Mouse (Mus musculus) ES-E14 (cell line): ENCODE results near the gene Stam2. TPM values are rescaled to one million over a fixed set of nuclear protein-coding genes. Genes with fewer than 3 reads are reported as not detected.
A peak's percentile ranks its signal among the peaks of the same experiment; 100 is the strongest.

ENCODE experiments used
- DNase-seq: peaks from one replicate; pipeline ENCODE4 v3.0.0-alpha.2; 2013; ENCODE audit warnings: low read depth, low spot score
- H3K27ac ChIP-seq: 2 replicates; pipeline ENCODE4 v1.5.1; 2012; ENCODE audit warnings: low read depth, mild to moderate bottlenecking, low read length, moderate library complexity, mixed read lengths; ENCODE audit not compliant: poor library complexity, insufficient read depth, severe bottlenecking
- H3K36me3 ChIP-seq: 2 replicates; pipeline ENCODE4 v1.6.1; 2012; ENCODE audit warnings: mild to moderate bottlenecking, low read length, moderate library complexity, mixed read lengths; ENCODE audit not compliant: control insufficient read depth, poor library complexity, insufficient read depth, severe bottlenecking
- H3K4me1 ChIP-seq, 2 experiments: fragments of 150-350 bp in 1 of 2; sonication (generic) in 1 of 2; 2 replicates each; pipeline ENCODE4 v1.6.1; 2012; ENCODE audit warnings: low read length in 2 of 2, mild to moderate bottlenecking in 1 of 2, mixed read lengths in 1 of 2; ENCODE audit not compliant: control insufficient read depth in 2 of 2, insufficient read depth in 2 of 2, poor library complexity in 1 of 2
- H3K4me3 ChIP-seq, 2 experiments: fragments of 150-350 bp in 1 of 2; sonication (generic) in 1 of 2; 2 replicates each; pipeline ENCODE4 v1.5.1; 2012; ENCODE audit warnings: low read length in 2 of 2, low read depth in 1 of 2, mild to moderate bottlenecking in 1 of 2, mixed read lengths in 1 of 2; ENCODE audit not compliant: insufficient read depth in 1 of 2, poor library complexity in 1 of 2, severe bottlenecking in 1 of 2
- H3K9ac ChIP-seq: 2 replicates; pipeline ENCODE4 v1.6.1; 2012; ENCODE audit warnings: low read depth, mild to moderate bottlenecking, low read length, mixed read lengths; ENCODE audit not compliant: poor library complexity, insufficient read depth, severe bottlenecking
- H3K9me3 ChIP-seq: fragments of 150-350 bp; sonication (generic); 2 replicates; pipeline ENCODE4 v1.6.1; 2012; ENCODE audit warnings: low read depth, mild to moderate bottlenecking, low read length; ENCODE audit not compliant: control insufficient read depth, insufficient read depth
- CHD2 ChIP-seq: IDR thresholded peaks from 2 replicates; pipeline ENCODE4 v1.6.1; 2014; ENCODE audit warnings: mild to moderate bottlenecking, low read depth, low read length, inconsistent platforms
- HCFC1 ChIP-seq: IDR thresholded peaks from 2 replicates; pipeline ENCODE4 v1.6.1; 2012; ENCODE audit warnings: low read length, inconsistent platforms, borderline replicate concordance; ENCODE audit not compliant: insufficient read depth
- MAFK ChIP-seq: IDR thresholded peaks from 2 replicates; pipeline ENCODE4 v1.6.1; 2014; ENCODE audit warnings: mild to moderate bottlenecking, low read depth, low read length, inconsistent platforms; ENCODE audit not compliant: insufficient read depth
- ZC3H11A ChIP-seq: IDR thresholded peaks from 2 replicates; pipeline ENCODE4 v1.6.1; 2012; ENCODE audit warnings: low read depth, mild to moderate bottlenecking, inconsistent platforms, low read length, borderline replicate concordance
- ZNF384 ChIP-seq: IDR thresholded peaks from 2 replicates; pipeline ENCODE4 v1.6.1; 2012; ENCODE audit warnings: low read depth, low read length, inconsistent platforms
- in situ Hi-C, 2 experiments: fragments of 600-800 bp; cut with MboI; formaldehyde crosslinking; loops; one replicate each; pipeline ENCODE4 v1.15.1; 2025; ENCODE audit warnings: low sequenced_read_pairs in 2 of 2, inconsistent platforms in 1 of 2; ENCODE audit not compliant: unreplicated experiment in 2 of 2
- total RNA-seq: library from RNA; depleted of rRNA; stranded (reverse); fragments of 300-350 nt; gene quantifications from 2 replicates; pipeline ENCODE4 v1.2.3, GENCODE M21; 2012

The Stam2 gene
- total RNA-seq, 1 experiment, result 24.5 TPM

GRCm38 (mm10) chr2:52691745-52692144 is 50.3 kb downstream of the Stam2 start:
- Histone ChIP-seq H3K4me3 (no peak overlapping the region), H3K4me1 (no peaks in the 10 kb centered on the region), H3K36me3 (peaks cover 5% of the 10 kb centered on the region; the same call in 1 of the 2 replicates), H3K27ac (no peak overlapping the region), H3K9ac (no peak overlapping the region), H3K9me3 (no peaks in the 10 kb centered on the region)
- in situ Hi-C loops, result no loop called here
- no peak for DNase-seq
- no peak for TF ChIP-seq HCFC1
- TF ChIP-seq MAFK, result no peak
- no peak for TF ChIP-seq ZNF384
- no peak for TF ChIP-seq CHD2
- no peak for TF ChIP-seq ZC3H11A

GRCm38 (mm10) chr2:52686601-52687000 is 55.5 kb downstream of the Stam2 start:
- Histone ChIP-seq H3K9ac (no peak overlapping the region), H3K4me1 (no peaks in the 10 kb centered on the region), H3K4me3 (no peak overlapping the region), H3K36me3 (no peaks in the 10 kb centered on the region), H3K9me3 (no peaks in the 10 kb centered on the region), H3K27ac (no peak overlapping the region)
- no peak for TF ChIP-seq ZNF384
- TF ChIP-seq MAFK, result no peak
- TF ChIP-seq CHD2, result no peak
- TF ChIP-seq ZC3H11A, result no peak
- no peak for TF ChIP-seq HCFC1
- DNase-seq, result no peak
- in situ Hi-C loops, result no loop called here

- no peaks in the 10 kb centered on the region for H3K36me3 ChIP-seq
- no peaks in the 10 kb centered on the region for H3K4me1 ChIP-seq
- in situ Hi-C loops, result no loop called here
- TF ChIP-seq MAFK (no peak), ZNF384 (no peak), CHD2 (no peak), HCFC1 (no peak), ZC3H11A (no peak)
- DNase-seq, result no peak
- no peak overlapping the region for H3K27ac ChIP-seq
- no peak overlapping the region for H3K9ac ChIP-seq
- no peak overlapping the region for H3K4me3 ChIP-seq
- no peaks in the 10 kb centered on the region for H3K9me3 ChIP-seq
These were observed 64.5 kb downstream of the Stam2 start for GRCm38 (mm10) chr2:52677589-52677988.

- Histone ChIP-seq H3K9ac (no peak overlapping the region), H3K4me3 (no peak overlapping the region), H3K9me3 (no peaks in the 10 kb centered on the region), H3K36me3 (no peaks in the 10 kb centered on the region), H3K27ac (no peak overlapping the region), H3K4me1 (no peaks in the 10 kb centered on the region)
- in situ Hi-C loops, result no loop called here
- DNase-seq, result no peak
- TF ChIP-seq MAFK, result no peak
- no peak for TF ChIP-seq ZNF384
- TF ChIP-seq HCFC1, result no peak
- no peak for TF ChIP-seq CHD2
- TF ChIP-seq ZC3H11A, result no peak
These were observed 65.2 kb downstream of the Stam2 start for GRCm38 (mm10) chr2:52676913-52677303.

GRCm38 (mm10) chr2:52676023-52676912 is 65.8 kb downstream of the Stam2 start, which contains the start of gene Cacnb4:
Gene Cacnb4 (minus strand): TSS chr2:52676831.
- no peak within 1 kb of the TSS for H3K27ac ChIP-seq

More at GRCm38 (mm10) chr2:52676023-52676912, 65.8 kb downstream of the Stam2 start, which contains the start of gene Cacnb4:
- in situ Hi-C loops, result no loop called here
- Histone ChIP-seq H3K4me1 (no peaks in the 10 kb centered on the region), H3K9ac (peak within 1 kb of the TSS; percentile 58), H3K36me3 (no peaks in the 10 kb centered on the region), H3K4me3 (peak within 1 kb of the TSS; percentile 63 to 86), H3K9me3 (no peaks in the 10 kb centered on the region)
- peak; percentile 24 for DNase-seq
- no peak for TF ChIP-seq ZC3H11A
- TF ChIP-seq MAFK, result no peak
- no peak for TF ChIP-seq HCFC1
- TF ChIP-seq CHD2, result no peak
- no peak for TF ChIP-seq ZNF384
